Mouse (Mus musculus) cerebral cortex, adult 2 months (tissue): ENCODE measurements around the gene Nagk.

Experiments
- WGBS: fragments of 180-500 bp; shearing (Covaris S2); methylation state at CpG from one replicate; pipeline ENCODE4 v1.1.7; 2018; 5-methylcytosine and 5-hydroxymethylcytosine counted together

Nagk gene

GRCm38 (mm10) chr6:83815801-83816200, 21.0 kb downstream of the Nagk start:
- 97% methylated on average over 3 of the region's 3 CpGs for WGBS

- WGBS: 68% methylated on average over 1 of the region's 1 CpGs
Measured at GRCm38 (mm10) chr6:83818996-83819395, 24.2 kb downstream of the Nagk start.

GRCm38 (mm10) chr6:83820727-83821515, 26.1 kb downstream of the Nagk start:
- 46% methylated on average over 2 of the region's 2 CpGs for WGBS

GRCm38 (mm10) chr6:83821856-83822255, 27.1 kb downstream of the Nagk start:
- 59% methylated on average over 2 of the region's 2 CpGs for WGBS

- 2% methylated on average over 35 of the region's 35 CpGs for WGBS
Measured at GRCm38 (mm10) chr6:83830941-83831605, 36.3 kb downstream of the Nagk start.

GRCm38 (mm10) chr6:83831606-83832123, 36.9 kb downstream of the Nagk start, which contains the start of gene Paip2b:
Gene Paip2b (minus strand): TSS chr6:83831741.
- WGBS: under 1% methylated on average over 37 of the region's 37 CpGs

GRCm38 (mm10) chr6:83832393-83832792, 37.6 kb downstream of the Nagk start:
- WGBS: 68% methylated on average over 1 of the region's 1 CpGs

GRCm38 (mm10) chr6:83836826-83837225, 42.0 kb downstream of the Nagk start:
- WGBS: 94% methylated on average over 2 of the region's 2 CpGs

- WGBS: 83% methylated on average over 2 of the region's 2 CpGs
Measured at GRCm38 (mm10) chr6:83838046-83838445, 43.3 kb downstream of the Nagk start.

- 93% methylated on average over 6 of the region's 6 CpGs for WGBS
Measured at GRCm38 (mm10) chr6:83840086-83840485, 45.3 kb downstream of the Nagk start.

GRCm38 (mm10) chr6:83844913-83845312, 50.1 kb downstream of the Nagk start:
- WGBS: 90% methylated on average over 10 of the region's 10 CpGs

- 94% methylated on average over 2 of the region's 2 CpGs for WGBS
Measured at GRCm38 (mm10) chr6:83846141-83846540, 51.4 kb downstream of the Nagk start.

- WGBS: 92% methylated on average over 2 of the region's 2 CpGs
Measured at GRCm38 (mm10) chr6:83849446-83849845, 54.7 kb downstream of the Nagk start.
